Mouse (Mus musculus) bone marrow macrophage, adult 2 months (primary cell): ENCODE measurements at regions not wholly inside any gene's neighbourhood (a gene's known extent, or its start where the extent isn't known, plus 50 kb on each side); places are given as distances from the start of the nearest gene placed in this dataset.

ENCODE experiments used
- H3K27ac ChIP-seq: 2 replicates; pipeline ENCODE4 v1.5.1; 2012; ENCODE audit warnings: low read depth, low read length; ENCODE audit not compliant: insufficient read depth
- H3K4me1 ChIP-seq: 2 replicates; pipeline ENCODE4 v1.6.1; 2012; ENCODE audit warnings: low read length; ENCODE audit not compliant: control insufficient read depth, insufficient read depth
- H3K4me3 ChIP-seq: 2 replicates; pipeline ENCODE4 v1.5.1; 2012; ENCODE audit warnings: mild to moderate bottlenecking, low read length, moderate library complexity; ENCODE audit not compliant: insufficient read depth
- CTCF ChIP-seq: IDR thresholded peaks from 2 replicates; pipeline ENCODE4 v1.5.1; 2012; ENCODE audit warnings: low read depth, mild to moderate bottlenecking, low read length, moderate library complexity
- POLR2A ChIP-seq: IDR thresholded peaks from 2 replicates; pipeline ENCODE4 v1.6.1; 2012; ENCODE audit warnings: mild to moderate bottlenecking, low read depth, low read length, borderline replicate concordance

GRCm38 (mm10) chr7:64049183-64049965, 104.3 kb upstream of the Trpm1 start:
- Histone ChIP-seq H3K27ac (no peak overlapping the region), H3K4me1 (peaks cover 29% of the 10 kb centered on the region), H3K4me3 (no peak overlapping the region)
- TF ChIP-seq CTCF (no peak), POLR2A (no peak)

- Histone ChIP-seq H3K27ac (peak overlapping the region; percentile 44), H3K4me1 (peaks cover 29% of the 10 kb centered on the region), H3K4me3 (peak overlapping the region; percentile 39)
- no peak for TF ChIP-seq CTCF
- TF ChIP-seq POLR2A, result no peak
Observed at GRCm38 (mm10) chr7:64048452-64049182, 105.0 kb upstream of the Trpm1 start.

GRCm38 (mm10) chr7:64047831-64048230, 105.8 kb upstream of the Trpm1 start:
- TF ChIP-seq CTCF (no peak), POLR2A (no peak)
- Histone ChIP-seq H3K27ac (peak overlapping the region; percentile 44), H3K4me1 (peaks cover 32% of the 10 kb centered on the region), H3K4me3 (peak overlapping the region; percentile 39)

GRCm38 (mm10) chr7:64045292-64045691, 106.6 kb upstream of the Klf13 start:
- Histone ChIP-seq H3K4me3 (no peak overlapping the region), H3K27ac (no peak overlapping the region), H3K4me1 (peaks cover 25% of the 10 kb centered on the region)
- TF ChIP-seq POLR2A (no peak), CTCF (no peak)

GRCm38 (mm10) chr7:64042978-64043377, 104.3 kb upstream of the Klf13 start:
- Histone ChIP-seq H3K27ac (no peak overlapping the region), H3K4me3 (no peak overlapping the region), H3K4me1 (peaks cover 12% of the 10 kb centered on the region)
- TF ChIP-seq POLR2A (no peak), CTCF (no peak)

GRCm38 (mm10) chr7:64041303-64041702, 102.6 kb upstream of the Klf13 start:
- peaks cover 15% of the 10 kb centered on the region for H3K4me1 ChIP-seq
- H3K27ac ChIP-seq, result no peak overlapping the region
- TF ChIP-seq CTCF (no peak; the same call in 1 of the 2 replicates), POLR2A (no peak)
- no peak overlapping the region for H3K4me3 ChIP-seq

GRCm38 (mm10) chr7:64040026-64040737, 101.5 kb upstream of the Klf13 start:
- no peak overlapping the region for H3K27ac ChIP-seq
- TF ChIP-seq CTCF (no peak), POLR2A (no peak)
- H3K4me1 ChIP-seq, result peaks cover 15% of the 10 kb centered on the region
- H3K4me3 ChIP-seq, result no peak overlapping the region

GRCm38 (mm10) chr7:64037701-64038231, 99.1 kb upstream of the Klf13 start:
- Histone ChIP-seq H3K27ac (peak overlapping the region; percentile 48), H3K4me1 (peaks cover 11% of the 10 kb centered on the region), H3K4me3 (no peak overlapping the region)
- TF ChIP-seq POLR2A (no peak), CTCF (no peak)

- H3K27ac ChIP-seq, result no peak overlapping the region
- no peak for TF ChIP-seq CTCF
- no peak overlapping the region for H3K4me3 ChIP-seq
- H3K4me1 ChIP-seq, result peaks cover 11% of the 10 kb centered on the region
Observed at GRCm38 (mm10) chr7:64036154-64036553, 97.4 kb upstream of the Klf13 start.
